1 mouse cellular context compared by ENCODE assay signal in the genomic region with DNA sequence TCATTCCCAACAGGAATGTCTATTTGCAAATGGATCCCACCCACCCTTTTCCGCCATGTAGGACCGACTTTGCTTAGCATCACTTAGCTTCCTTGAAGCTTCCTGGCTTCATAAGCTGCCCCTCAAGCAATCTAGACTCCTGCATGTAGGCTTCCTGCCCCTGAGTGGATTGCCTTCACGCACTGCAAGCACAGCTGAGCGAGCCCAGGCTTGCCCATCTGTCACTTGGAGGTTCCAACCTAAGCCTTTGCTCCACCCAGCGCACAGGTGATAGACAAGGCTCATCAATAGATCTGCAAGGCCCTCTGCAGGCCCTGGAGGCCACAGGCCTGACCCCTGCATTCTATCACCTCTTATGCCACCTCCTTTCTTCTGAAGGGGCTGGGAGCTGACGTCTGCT.
TF ChIP-seq lines count a peak whose summit lies in the region.

No protein-coding gene starts in this region.

TF ChIP-seq in CH12.LX, 34 proteins besides CTCF, POLR2A, EP300 and RAD21 (continued from another document):
- TF ChIP-seq USF1 (IDR thresholded peaks at IDR 0.05; ENCODE audit: low read depth, low read length) (no peak), JUND (conservative IDR thresholded peaks at IDR 0.05; ENCODE audit: low read depth, low read length) (no peak), ZMIZ1 (IDR thresholded peaks at IDR 0.05; ENCODE audit: low read depth, low read length) (no peak), PAX5 (IDR thresholded peaks at IDR 0.05; ENCODE audit: low read length) (no peak), CHD2 (IDR thresholded peaks at IDR 0.05; ENCODE audit: low read length) (no peak), ZKSCAN1 (IDR thresholded peaks at IDR 0.05; ENCODE audit: borderline replicate concordance, low read depth, low read length) (no peak)
